Mouse (Mus musculus) heart, postnatal 36 days (tissue): ENCODE measurements around the gene Cenpv. TPM values are rescaled to one million over a fixed set of nuclear protein-coding genes. Genes with fewer than 3 reads are reported as not detected.

Source experiments
- DNase-seq, 2 experiments: peaks; one replicate each; pipeline ENCODE4 v3.0.0; 2021 to 2022
- intact Hi-C: fragments of 180-260 bp; cut with DNase I; formaldehyde crosslinking; loops from one replicate; pipeline ENCODE4 v1.15.1; 2025
- total RNA-seq, 2 experiments: library from RNA; stranded (reverse); gene quantifications; 2 replicates each; pipeline ENCODE4 v1.2.3; 2021

Gene Cenpv
- total RNA-seq = 10 to 100 TPM; 22.8 to 25.0 TPM

GRCm38 (mm10) chr11:62539089-62539890 lies at the start of gene Cenpv:
TSS of gene Cenpv (minus strand) at chr11:62539261.
- DNase-seq = peak; percentile 77 to 79
- intact Hi-C loops = loop anchor here (2.0 to 5.0 kb wide), 2 partner anchors 36 to 82 kb away; partner anchors contain the start of genes Ncor1, Pigl and Trpv2

GRCm38 (mm10) chr11:62587034-62587433 lies 48.0 kb upstream of the Cenpv start:
- intact Hi-C loops = no loop called here

GRCm38 (mm10) chr11:62584671-62585206 lies 45.7 kb upstream of the Cenpv start:
- no peak for DNase-seq
- intact Hi-C loops = no loop called here

More at GRCm38 (mm10) chr11:62587034-62587433, 48.0 kb upstream of the Cenpv start:
- DNase-seq = no peak

- intact Hi-C loops = no loop called here
- DNase-seq = no peak
Measured at GRCm38 (mm10) chr11:62583031-62583430, 44.0 kb upstream of the Cenpv start.

GRCm38 (mm10) chr11:62576530-62577152 lies 37.6 kb upstream of the Cenpv start:
- DNase-seq = peak; percentile 39 to 52
- intact Hi-C loops = loop anchor here (10.0 kb wide), 1 partner anchor 62 kb away; no protein-coding TSS in a partner anchor

GRCm38 (mm10) chr11:62575659-62576438 lies 36.8 kb upstream of the Cenpv start:
- intact Hi-C loops = loop anchor here (2.0 to 10.0 kb wide), 3 partner anchors 37 to 179 kb away; partner anchors contain the start of gene Cenpv
- peak; percentile 41 to 60 for DNase-seq

- intact Hi-C loops = loop anchor here (2.0 to 10.0 kb wide), 3 partner anchors 36 to 178 kb away; partner anchors contain the start of gene Cenpv
Measured at GRCm38 (mm10) chr11:62575297-62575658, 36.2 kb upstream of the Cenpv start.

GRCm38 (mm10) chr11:62574703-62575085 lies 35.6 kb upstream of the Cenpv start:
- DNase-seq = no peak
- intact Hi-C loops = loop anchor here (2.0 to 10.0 kb wide), 3 partner anchors 36 to 178 kb away; partner anchors contain the start of gene Cenpv

More at GRCm38 (mm10) chr11:62575297-62575658, 36.2 kb upstream of the Cenpv start:
- DNase-seq = peak; percentile 90 to 92

GRCm38 (mm10) chr11:62573959-62574702 lies 35.1 kb upstream of the Cenpv start, which contains the start of gene Trpv2:
TSS of gene Trpv2 (plus strand) at chr11:62574486.
- no peak for DNase-seq
- intact Hi-C loops = loop anchor here (2.0 to 10.0 kb wide), 3 partner anchors 35 to 177 kb away; partner anchors contain the start of gene Cenpv

- DNase-seq = no peak
Measured at GRCm38 (mm10) chr11:62568300-62568699, 29.2 kb upstream of the Cenpv start.

GRCm38 (mm10) chr11:62566211-62566610 lies 27.1 kb upstream of the Cenpv start:
- intact Hi-C loops = no loop called here
- DNase-seq = no peak

More at GRCm38 (mm10) chr11:62568300-62568699, 29.2 kb upstream of the Cenpv start:
- intact Hi-C loops = no loop called here

GRCm38 (mm10) chr11:62565747-62566146 lies 26.7 kb upstream of the Cenpv start:
- intact Hi-C loops = no loop called here
- no peak for DNase-seq

- no peak for DNase-seq
- intact Hi-C loops = no loop called here
Measured at GRCm38 (mm10) chr11:62563590-62563989, 24.5 kb upstream of the Cenpv start.

GRCm38 (mm10) chr11:62560463-62561016 lies 21.5 kb upstream of the Cenpv start:
- intact Hi-C loops = no loop called here
- DNase-seq = peak in 1 of 2 experiments; percentile 19

- intact Hi-C loops = no loop called here
- DNase-seq = peak; percentile 64 to 72
Measured at GRCm38 (mm10) chr11:62558961-62559646, 20.0 kb upstream of the Cenpv start.

GRCm38 (mm10) chr11:62558152-62558551 lies 19.1 kb upstream of the Cenpv start:
- intact Hi-C loops = no loop called here
- no peak for DNase-seq

GRCm38 (mm10) chr11:62557205-62557604 lies 18.1 kb upstream of the Cenpv start:
- DNase-seq = no peak
- intact Hi-C loops = no loop called here

- intact Hi-C loops = no loop called here
- DNase-seq = no peak
Measured at GRCm38 (mm10) chr11:62555896-62556412, 16.9 kb upstream of the Cenpv start.
